Mouse (Mus musculus): Measurements from ENCODE around the gene Polr1e.

Polr1e gene

DNA sequence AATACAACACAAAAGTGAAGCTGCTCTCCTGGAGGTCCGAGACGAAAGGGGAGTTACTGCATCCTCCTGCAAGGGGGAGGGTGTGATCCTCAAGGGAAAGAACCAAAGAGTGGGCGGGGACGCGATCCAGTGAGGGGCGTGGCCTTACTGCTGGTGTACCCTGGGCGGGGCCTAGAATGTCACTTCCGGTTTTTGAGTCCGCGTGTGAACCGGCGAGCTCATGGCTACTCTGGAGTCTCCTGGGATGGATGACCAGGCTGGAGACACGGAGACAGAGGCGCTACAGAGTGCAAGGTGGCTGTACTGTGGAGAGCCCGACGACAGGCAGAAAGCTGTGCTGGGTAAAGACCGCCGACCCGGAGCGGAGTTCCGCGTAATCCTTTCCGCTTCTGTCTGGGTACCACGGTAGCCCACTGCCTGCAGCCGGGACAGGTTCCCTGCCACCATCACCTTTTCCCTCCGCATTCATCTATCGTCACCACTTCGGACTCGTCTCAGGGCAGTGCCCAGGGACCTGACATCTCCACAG is at the start of gene Polr1e:
Polr1e (plus strand) TSS at position 132 of the 529 bp plus-strand sequence.
- in situ Hi-C loops (cut with MboI, MseI) = loop anchor here (5.0 to 10.0 kb wide), 2 partner anchors 84 to 266 kb away; no protein-coding TSS in a partner anchor

DNA sequence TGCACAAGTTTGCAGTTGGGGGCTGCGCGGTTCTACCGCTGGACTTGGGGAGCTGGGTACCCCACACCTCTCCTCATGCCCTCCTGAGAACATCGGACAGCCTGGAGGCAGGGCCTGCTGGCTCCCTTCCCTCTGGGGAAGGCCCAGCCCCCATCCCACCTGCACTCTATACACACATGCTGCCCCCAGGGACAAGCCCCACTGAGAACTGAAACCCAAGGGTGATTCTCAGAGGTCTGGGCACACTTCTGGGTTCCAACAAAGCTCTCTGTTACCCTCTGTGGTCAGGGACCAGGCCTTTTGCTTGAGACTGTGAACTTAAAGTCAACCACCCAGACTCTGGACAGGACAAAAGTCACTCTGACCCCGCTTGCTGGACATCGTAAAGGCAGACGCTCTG is 48.3 kb upstream of the Polr1e start:
- in situ Hi-C loops (cut with MboI, MseI) = no loop called here

GRCm38 (mm10) chr4:44970612-44971110 is 47.7 kb upstream of the Polr1e start:
- in situ Hi-C loops (cut with MboI, MseI) = no loop called here

- in situ Hi-C loops (cut with MboI, MseI) = no loop called here
Observed at GRCm38 (mm10) chr4:44973450-44973849, 44.9 kb upstream of the Polr1e start.

- in situ Hi-C loops (cut with MboI, MseI) = no loop called here
Observed at GRCm38 (mm10) chr4:44973871-44974270, 44.5 kb upstream of the Polr1e start.

- in situ Hi-C loops (cut with MboI, MseI) = no loop called here
Observed at GRCm38 (mm10) chr4:44974331-44974730, 44.1 kb upstream of the Polr1e start.

DNA sequence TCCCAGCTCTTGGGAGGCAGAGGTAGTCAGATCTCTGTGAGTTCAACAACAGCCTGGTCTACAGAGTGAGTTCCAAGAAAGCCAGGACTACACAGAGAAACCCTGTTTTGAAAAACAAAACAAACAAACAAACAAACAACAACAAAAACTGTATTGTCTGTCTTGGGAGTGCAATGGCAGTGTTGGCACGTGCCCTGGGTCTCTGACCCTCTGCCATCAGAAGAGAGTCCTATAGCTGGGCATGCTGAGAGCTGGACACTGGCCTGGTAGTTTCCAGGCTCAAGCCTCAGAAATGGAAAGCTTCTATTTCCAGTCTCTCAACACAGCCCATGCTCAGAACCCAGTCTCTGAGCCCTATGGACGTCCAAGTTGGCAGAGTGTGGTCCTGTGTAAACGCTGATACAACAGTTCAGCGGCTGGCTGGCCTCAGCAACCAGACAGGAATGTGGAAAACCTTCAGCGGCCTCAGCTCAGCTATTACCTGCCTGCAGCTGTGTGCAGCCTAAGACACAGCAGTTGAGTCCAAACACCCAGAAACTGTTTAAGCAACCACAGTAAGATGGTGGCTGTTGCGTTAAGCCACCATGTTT is 42.3 kb upstream of the Polr1e start:
- in situ Hi-C loops (cut with MboI, MseI) = loop anchor here (25.0 kb wide), 1 partner anchor 1039 kb away; no protein-coding TSS in a partner anchor

- in situ Hi-C loops (cut with MboI, MseI) = loop anchor here (25.0 kb wide), 1 partner anchor 1040 kb away; no protein-coding TSS in a partner anchor
Observed at GRCm38 (mm10) chr4:44976921-44977710, 41.3 kb upstream of the Polr1e start.

GRCm38 (mm10) chr4:44978175-44978574 is 40.2 kb upstream of the Polr1e start:
- in situ Hi-C loops (cut with MboI, MseI) = loop anchor here (25.0 kb wide), 1 partner anchor 1041 kb away; no protein-coding TSS in a partner anchor

GRCm38 (mm10) chr4:44979794-44980338 is 38.5 kb upstream of the Polr1e start:
- in situ Hi-C loops (cut with MboI, MseI) = loop anchor here (25.0 kb wide), 1 partner anchor 1043 kb away; no protein-coding TSS in a partner anchor

DNA sequence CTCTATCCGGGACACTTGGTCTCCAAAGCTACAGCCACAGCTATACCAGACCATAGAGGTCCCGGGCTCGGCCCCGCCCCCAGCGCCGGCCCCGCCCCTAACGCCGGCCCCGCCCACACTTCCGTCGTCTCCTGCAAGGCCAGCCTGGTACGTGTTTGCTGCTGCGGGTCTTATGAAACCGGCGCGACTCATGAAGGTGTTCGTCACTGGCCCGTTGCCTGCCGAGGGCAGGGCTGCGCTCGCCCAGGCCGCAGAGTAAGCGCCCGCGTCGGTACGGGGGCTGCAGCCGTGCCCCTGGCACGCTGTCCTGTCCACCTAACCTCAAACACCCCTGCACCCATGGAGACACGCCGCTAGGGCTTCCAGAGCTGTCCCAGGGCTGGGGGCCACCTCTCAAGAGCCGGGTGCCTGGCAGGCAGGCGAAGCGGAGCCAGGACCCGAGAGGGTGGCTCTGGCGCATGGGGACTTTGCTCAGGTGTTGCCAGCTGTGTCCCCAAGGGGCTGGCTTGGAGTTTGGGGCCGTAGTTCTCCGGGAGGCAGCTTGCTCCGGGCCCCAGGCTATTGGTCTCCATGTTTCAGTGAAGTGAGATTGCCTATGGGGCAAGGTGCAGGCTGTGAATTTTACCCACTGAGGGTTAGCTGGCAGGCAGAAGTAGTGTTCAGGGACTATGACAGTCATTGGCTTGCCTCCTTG is 37.0 kb upstream of the Polr1e start, which contains the start of gene Grhpr:
Grhpr (plus strand) TSS at position 116 of the 694 bp plus-strand sequence.
- in situ Hi-C loops (cut with MboI, MseI) = loop anchor here (25.0 kb wide), 1 partner anchor 1044 kb away; no protein-coding TSS in a partner anchor

- in situ Hi-C loops (cut with MboI, MseI) = loop anchor here (25.0 kb wide), 1 partner anchor 1045 kb away; no protein-coding TSS in a partner anchor
Observed at GRCm38 (mm10) chr4:44981974-44982287, 36.5 kb upstream of the Polr1e start.

DNA sequence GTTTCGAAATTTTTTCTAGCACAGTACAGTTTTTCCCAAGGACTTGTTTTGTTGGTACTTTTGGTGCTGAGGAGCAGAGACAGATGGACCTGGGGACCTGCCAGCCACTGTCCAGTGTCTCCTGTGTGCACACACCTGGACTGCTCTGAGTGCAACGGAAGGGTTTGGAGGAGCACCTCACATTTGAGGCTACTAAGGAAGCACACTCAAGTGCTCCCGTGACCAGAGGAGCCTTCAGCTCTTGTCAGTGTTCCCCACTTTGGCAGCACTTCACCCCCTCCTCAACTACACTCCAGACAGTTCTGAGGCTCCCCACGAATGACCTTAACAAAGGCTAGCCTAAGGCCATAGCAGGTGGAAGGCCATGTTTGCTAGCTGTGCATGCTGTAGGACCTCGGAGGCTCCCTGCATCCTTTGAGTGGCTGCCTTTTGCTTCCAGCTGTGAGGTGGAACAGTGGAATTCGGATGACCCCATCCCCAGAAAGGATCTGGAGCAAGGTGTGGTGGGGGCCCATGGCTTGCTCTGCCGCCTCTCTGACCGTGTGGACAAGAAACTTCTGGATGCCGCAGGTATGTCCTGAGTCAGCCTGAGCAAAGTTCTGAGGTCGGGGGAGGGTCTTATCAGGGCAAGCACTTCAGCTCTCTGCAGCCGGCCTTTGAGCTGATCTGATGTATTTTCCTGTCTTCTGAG is 35.8 kb upstream of the Polr1e start:
- in situ Hi-C loops (cut with MboI, MseI) = loop anchor here (25.0 kb wide), 1 partner anchor 1045 kb away; no protein-coding TSS in a partner anchor

DNA sequence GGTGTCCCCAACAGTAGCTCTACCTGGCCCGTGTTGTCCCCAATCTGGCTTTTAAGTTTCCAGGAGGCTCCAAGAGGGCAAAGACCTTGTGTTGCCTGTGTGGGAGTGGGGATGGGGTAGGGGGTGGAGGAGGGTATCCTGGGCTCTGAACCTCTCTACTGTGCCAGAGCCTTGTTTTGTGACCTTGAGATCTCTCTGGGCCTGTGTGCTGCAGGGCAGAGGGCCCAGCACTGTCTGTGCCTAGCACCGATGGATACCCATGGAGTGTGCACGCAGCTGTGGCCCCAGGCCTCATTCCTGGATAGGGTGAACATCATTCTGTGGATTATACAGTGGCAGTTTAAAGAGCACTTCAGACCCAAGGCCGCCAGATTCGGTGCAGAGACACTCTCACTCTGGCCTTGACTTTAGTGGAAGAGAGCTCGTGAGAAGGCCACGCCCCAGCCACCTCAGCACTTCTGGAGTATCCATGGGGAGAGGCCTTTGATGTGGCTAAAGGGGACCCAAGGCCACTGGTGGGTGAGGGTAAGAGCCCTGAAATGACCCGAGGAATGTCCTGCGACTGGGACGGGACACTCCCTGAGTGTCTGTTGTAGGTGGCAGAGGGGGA is 35.1 kb upstream of the Polr1e start:
- in situ Hi-C loops (cut with MboI, MseI) = loop anchor here (25.0 kb wide), 1 partner anchor 1046 kb away; no protein-coding TSS in a partner anchor

GRCm38 (mm10) chr4:44990560-44990959 is 27.8 kb upstream of the Polr1e start:
- in situ Hi-C loops (cut with MboI, MseI) = loop anchor here (25.0 kb wide), 1 partner anchor 1053 kb away; no protein-coding TSS in a partner anchor

DNA sequence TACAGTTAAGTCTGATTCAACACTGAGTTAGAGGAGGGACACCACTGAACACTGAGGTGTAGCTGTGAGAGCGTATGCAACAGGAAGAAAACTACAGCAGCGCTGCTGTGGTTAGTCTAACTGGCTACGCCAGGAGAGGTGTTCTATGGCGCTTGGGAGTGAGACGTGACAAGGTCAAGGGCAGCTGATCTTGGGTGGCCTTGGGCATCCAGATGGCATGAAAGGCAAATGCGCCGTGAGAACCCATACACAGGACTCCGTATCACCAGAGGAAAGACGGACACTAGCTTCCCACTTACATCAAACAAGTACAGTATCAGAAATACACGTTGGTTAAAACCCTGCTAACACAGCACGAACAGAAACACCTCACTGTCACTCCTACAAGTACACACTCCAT is 26.1 kb upstream of the Polr1e start:
- in situ Hi-C loops (cut with MboI, MseI) = loop anchor here (25.0 kb wide), 1 partner anchor 1055 kb away; no protein-coding TSS in a partner anchor

GRCm38 (mm10) chr4:44993179-44993578 is 25.2 kb upstream of the Polr1e start:
- in situ Hi-C loops (cut with MboI, MseI) = loop anchor here (25.0 kb wide), 1 partner anchor 1056 kb away; no protein-coding TSS in a partner anchor

- in situ Hi-C loops (cut with MboI, MseI) = loop anchor here (25.0 kb wide), 1 partner anchor 1057 kb away; no protein-coding TSS in a partner anchor
Observed at GRCm38 (mm10) chr4:44993847-44994246, 24.5 kb upstream of the Polr1e start.

DNA sequence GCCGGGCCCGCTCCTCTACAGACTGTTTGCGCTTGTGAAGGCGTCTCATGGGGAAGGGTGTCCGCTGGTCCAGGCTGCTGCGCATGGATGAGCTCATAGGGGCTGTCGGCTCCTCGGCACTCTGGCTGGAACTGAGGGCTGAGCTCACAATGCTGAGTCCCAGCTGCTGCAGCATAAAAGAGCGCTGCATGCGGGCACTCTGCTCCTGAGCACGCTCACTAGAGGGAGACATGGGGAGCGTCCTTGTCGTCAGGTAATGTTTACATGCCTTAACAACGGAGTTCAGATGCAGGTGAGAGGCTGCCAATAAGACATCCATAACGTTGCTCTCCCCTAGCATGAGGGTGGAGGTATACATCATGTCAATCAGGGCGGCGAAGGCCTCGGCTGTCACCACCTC is 23.6 kb upstream of the Polr1e start:
- in situ Hi-C loops (cut with MboI, MseI) = loop anchor here (25.0 kb wide), 1 partner anchor 1057 kb away; no protein-coding TSS in a partner anchor

- in situ Hi-C loops (cut with MboI, MseI) = loop anchor here (25.0 kb wide), 1 partner anchor 1061 kb away; no protein-coding TSS in a partner anchor
Observed at GRCm38 (mm10) chr4:44998071-44998470, 20.3 kb upstream of the Polr1e start.

Measured in T-helper 1 cell (primary cell).